Mouse (Mus musculus): Measurements from ENCODE around the gene Btg4. TPM values are rescaled to one million over a fixed set of nuclear protein-coding genes. Genes with fewer than 3 reads are reported as not detected.
A peak's percentile ranks its signal among the peaks of the same experiment; 100 is the strongest.
"Not testable (repeated sequence)": the region's sequence is repeated elsewhere in the genome, so short reads cannot be mapped to it uniquely, and the experiment has no call there.

Btg4 gene
- total RNA-seq, 1 experiment from 2014 or later: not detected

DNA sequence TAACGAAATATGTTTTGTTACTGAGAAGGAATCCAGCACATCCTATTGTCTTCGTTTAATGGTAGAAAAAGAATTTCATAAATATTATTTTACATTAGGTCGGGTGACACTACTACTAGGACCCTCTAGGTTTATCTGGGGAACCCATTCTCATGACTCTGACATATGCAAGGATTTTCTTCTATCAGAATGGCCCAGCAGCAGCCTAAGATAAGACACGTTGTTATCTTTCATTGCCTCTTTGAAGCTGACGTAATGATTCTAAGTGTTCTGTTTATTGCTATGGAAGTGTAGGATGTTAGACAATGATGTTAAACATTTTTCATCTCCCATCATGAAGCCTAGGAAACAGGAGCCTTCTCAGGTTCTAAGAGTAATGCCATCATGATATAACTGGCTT lies 33.0 kb downstream of the Btg4 start:
- no peak for DNase-seq

DNA sequence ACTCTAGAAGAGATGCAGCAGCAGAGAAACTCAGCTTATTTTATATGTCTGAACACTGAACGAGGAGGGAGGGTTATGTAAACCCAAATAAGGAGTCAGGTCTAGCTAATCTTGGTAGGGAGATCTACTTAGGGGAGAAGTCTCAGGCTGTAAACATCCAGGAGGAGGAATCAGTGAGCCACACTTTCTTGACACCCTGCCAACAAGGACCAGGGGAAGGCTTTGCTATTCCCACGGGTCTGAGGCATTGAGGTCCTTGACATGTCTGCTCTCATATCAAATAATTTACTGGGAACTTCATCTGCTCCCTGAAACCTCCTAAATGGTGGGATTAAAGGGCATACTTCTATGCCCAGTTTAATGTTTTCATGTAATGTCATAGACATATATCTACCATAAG lies 35.6 kb downstream of the Btg4 start:
- DNase-seq: peak; percentile 69

DNA sequence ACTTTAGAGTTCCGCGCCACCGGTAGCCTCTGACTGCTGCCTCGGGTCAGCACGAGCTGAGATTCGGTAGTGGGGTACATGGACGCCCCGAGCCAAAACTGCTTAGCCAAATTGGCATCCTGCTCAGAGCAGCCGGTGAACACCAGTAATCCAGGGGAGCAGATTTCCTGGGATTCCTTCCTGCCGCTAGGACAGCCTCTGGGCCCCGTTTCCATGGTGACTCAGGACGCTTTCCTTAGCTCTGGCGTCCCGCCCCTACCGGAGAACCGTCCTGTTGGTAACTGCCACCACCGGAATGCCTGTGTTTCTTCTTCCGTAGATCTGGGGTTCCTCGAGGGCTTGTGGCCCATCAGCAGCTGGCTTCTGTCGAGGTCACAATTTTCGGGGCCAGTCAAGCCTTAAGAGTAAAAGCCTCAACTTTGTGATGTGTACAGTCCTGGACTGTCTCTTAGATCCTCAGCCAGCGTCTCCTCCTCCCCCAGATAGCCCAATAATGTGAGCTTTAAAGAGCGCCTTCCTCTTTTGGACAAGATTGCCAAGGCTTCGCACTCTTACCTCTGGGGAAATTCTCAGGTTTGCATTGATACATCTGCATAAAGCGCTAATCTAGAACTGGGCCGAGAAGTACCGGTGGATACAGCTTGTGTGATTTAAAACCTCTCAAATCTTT lies 41.2 kb downstream of the Btg4 start, which contains the start of gene 4833427G06Rik:
TSS of gene 4833427G06Rik (minus strand) at position 323 of the 670 bp plus-strand sequence.
- peak; percentile 82 for DNase-seq

DNA sequence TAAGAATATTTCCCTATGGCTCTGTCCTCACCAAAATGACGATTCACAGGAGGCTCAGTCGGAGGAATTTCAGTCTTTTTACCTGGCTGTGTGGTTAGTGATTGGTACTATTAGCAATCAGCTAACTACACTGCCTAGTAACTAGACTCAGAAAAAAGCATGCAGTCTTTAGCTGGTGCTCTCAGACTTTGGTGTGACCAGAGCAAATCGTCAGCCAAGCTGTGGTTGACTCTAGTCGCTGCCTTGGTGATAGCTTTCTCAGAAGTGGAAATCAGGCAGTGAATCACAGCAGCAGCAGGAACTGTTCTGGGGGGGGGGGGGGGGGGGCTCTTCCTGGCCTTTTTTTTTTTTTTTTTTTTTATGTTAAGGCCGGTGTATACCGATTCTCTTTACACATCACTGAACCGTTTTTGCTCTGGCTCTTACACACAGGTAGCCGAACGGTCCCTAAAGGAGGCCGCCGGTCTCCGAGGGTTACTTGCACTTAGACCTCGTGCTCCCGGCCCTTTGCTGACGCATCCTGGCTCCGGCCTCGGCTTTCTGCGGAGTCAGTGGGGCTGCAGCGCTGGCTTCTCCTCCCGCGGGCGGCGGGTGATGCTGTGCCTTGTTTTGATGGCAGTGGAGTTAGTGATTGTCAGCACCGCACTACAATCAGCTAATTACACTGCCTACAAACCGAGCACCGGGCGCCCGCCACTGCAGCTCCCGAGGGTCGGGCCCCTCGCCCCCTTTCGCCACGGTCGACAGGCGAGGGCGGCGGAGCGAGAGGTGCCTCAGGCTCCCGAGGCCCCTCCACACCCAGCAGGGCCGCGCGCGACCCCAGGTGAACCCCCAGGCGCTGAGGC lies 42.5 kb downstream of the Btg4 start:
- peak; percentile 83 for DNase-seq

DNA sequence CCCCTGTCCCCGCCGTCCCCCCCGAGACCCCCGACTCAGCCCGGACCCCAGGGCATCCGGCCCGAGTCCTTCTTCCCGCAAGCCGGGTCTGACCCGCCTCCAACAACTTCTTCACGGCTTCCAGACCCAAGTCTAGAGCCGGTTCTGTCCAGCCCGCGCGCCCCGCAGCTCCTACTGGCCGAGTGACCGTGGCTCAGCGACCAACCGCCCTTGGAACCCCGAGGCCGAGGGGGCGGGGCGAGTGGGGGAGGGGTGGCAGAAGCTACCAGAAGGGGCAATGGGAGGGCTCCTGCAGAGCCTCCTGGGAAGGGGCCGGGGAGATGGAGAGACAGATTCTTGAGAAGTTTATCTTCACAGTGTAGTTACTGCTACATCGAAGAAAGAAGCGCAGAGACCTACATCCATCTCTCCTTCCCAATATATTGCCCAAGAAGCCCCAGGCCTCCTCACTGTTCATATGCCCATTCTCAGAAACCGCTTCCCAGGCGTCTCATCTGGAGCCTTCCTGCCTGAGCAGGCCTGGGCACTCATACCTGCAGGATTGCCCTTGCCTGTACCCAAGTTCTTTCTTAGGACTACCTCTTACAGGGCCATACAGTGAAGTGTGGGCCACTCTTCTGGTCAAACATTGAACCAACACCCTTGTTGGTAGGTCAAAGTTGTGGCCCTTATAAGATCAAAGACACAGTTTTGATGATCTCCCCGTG lies 43.3 kb downstream of the Btg4 start:
- peak; percentile 85 for DNase-seq

DNA sequence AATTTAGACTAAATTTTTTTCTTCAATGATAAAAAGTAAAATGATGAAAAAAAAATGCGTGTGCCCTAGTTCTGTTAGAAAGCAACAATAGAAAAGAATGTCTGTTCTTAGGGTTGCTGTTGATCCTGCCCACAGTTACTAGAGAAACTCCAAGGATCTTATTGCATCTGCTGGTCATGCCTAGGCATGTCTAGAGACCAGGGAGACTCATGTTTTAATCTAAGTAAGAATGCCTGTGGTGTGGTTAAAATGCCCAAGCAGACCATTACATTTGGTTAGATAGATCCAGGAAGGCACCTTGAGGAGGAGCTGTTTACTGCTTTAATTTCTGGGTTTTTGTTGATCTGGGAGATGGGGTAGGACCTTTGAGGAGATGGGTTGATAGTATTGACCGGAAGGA lies 45.0 kb downstream of the Btg4 start:
- no peak for DNase-seq

DNA sequence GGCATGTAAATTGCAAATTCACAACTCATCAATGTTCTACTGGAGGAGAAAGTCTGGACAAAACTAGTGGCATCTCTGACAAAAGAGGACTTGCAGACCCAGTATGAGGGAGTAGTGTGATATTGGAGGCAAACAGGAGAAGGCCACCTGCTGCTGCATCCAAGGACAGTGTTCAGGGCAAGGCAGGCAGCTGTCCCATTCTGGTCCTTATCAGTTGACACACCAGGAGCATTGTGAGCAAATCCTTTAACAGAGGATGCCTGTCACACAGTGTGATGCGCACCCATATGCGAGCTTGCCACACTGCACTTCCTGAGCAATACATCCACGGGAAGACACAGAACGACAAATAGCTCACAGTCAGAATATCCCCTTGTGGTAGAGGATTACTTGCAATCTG lies 54.1 kb downstream of the Btg4 start:
- no peak for DNase-seq

DNA sequence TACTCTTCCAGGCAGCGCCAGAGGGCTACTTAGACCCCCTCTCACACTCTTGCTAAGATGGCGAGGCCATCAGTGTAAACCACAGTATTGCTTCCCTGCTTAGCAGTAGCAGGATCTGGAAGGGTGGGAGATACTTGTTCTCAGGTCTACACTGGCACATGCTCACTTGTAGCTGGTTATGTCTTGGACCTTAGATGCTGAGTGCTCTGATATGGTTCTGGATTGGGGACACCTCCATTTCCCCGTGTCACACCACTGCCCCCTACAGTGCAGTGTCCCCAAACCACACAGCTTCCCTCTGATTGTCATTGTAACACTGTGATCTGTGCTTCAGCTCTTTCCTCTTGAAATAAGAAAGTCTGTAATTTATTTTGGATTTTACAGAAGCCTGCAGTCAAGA lies 76.3 kb downstream of the Btg4 start:
- DNase-seq: peak; percentile 65

DNA sequence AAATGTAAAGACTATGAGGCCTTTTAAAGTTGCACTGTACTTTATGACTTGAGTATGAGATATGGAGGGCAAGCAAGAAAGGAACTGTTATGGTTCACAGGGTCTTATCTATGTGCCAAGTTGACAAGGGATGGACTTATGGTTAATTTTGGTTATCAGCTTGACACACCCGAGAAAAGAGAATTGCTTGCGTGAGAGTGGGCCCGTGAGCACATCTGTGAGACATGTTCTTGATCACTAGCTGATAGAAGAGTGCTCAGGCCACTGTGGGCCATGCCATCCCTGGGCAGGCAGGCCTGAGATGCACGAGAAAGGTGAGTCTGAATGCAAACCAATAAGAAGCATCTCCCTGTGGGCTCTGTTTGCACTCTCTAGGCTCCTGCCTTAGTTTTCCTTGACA lies 76.7 kb downstream of the Btg4 start:
- no peak for DNase-seq

DNA sequence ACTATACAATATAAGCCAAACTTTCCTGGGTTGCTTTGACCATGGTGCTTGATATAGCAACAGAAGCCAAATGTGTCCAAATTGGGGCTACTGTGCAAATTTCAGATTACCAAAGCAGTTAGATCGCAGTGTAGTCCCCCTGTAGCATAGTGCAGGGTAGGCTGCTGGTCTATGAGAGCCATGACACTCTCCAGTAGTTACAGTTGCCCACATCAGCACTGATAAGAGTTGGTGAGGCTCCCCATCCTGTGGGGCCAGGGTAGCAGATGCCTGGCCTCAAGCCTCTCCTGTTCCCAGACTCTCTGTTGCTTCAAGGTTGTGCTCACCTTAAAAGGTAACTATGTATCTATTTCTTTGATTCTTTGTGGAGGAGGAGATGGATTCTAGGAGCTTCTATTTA lies 77.1 kb downstream of the Btg4 start:
- no peak for DNase-seq

DNA sequence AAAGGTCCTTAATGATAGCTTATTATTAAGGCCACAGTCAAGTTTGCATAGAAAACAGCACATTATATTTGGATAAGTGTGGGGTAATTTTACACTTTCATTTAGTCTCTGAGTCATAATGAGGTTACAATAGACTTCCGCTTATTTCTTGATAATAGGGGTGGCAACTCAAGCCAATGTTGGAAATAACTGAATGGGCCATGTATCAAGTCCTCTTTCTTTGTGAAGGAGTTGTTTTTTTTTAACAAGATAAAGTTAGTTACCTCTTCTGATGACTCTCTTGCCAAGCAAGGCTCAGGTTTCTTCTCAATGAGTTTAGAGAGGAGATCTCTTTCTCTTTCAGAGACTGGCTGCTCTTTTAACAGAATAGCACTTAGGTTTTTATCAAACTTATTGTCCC lies 77.6 kb downstream of the Btg4 start:
- DNase-seq: no peak

DNA sequence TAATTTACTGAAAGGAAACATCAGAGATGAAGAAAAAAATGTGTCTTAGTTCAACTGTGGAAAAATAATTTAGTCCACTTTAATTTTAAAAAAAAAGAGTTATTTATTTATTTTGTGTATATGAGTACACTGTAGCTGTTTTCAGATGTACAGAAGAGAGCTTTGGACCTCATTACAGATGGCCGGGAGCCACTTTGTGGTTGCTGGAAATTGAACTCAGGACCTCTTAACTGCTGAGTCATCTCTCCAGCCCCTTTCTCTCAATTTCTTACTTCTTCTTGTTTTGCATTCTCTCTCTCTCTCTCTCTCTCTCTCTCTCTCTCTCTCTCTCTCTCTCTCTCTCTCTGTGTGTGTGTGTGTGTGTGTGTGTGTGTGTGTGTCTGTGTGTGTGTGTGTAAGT lies 78.7 kb downstream of the Btg4 start:
- not testable (repeated sequence) for DNase-seq

DNA sequence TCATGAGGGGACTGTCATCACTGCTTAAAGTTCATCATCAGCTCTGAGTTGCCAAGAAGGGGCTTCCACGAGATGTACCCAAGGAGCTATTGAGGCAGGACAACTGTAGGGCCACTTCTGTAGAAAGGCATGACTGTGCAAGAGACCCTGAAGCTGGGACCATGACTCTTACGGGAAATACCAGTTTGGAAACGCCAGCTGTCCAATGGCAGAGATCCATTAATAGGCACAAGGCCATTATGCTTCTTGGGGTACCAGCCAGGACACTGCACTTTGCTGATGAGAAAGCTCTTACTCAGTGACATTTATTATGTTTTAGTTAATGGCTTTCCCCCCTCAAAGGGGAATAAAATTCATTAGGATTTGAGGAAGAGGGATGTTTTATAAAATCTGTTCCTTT lies 80.0 kb downstream of the Btg4 start:
- no peak for DNase-seq

DNA sequence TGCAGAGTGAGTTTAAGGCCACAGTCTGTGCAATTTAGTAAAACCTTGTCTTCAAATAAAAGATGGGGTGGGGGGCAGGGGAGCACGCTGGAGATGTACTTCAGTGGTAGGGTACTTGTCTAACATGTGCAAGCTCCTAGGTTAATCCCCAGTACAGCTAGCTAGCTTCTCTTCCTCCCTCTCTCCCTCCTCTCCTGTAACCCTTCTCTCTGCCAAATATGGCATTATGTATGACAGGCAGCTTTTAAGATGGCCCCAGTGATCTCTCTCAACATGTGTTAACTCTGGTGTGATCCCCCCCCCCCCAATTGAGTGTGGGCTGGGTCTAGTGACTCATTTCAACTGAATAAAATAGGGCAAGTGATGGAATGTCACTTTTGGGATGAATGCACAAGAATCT lies 82.7 kb downstream of the Btg4 start:
- no peak for DNase-seq

DNA sequence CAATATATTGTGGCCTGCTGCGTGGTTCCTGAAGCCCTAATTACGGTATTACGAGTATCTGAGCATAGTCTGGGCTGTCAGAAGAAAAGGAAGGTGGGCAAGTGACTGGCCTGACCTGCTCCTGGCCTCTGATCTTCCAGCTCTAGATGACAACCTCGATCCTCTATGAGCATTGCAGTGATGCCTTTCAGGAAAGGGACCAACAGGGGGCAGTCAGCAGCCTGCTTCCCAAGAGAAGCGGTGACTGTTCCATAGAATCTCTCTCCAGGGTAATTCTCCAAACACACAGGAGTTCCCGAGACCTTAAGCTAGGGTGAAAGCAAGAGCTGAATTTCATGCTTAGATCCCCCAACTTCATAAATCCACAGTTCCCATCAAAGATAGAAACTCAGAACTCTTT lies 83.5 kb downstream of the Btg4 start:
- DNase-seq: no peak

DNA sequence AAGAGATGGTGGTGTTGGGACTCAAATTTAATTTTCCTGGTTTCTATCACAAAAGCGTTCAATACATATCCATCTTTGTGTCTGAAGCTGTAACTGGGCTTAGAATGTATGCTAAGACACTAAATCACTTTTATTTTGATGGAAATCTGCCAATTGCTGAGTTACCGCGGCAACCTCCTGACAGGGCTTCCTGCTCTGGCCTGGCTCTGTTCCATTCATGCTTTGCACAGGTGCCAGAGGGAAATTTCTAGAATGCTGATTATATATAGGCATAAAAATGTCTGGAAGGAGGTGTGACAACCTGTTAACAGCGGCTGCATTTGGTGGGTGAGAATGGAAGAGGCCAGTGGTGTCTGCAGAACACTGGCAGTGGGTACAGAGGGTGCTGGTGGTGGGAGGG lies 85.8 kb downstream of the Btg4 start:
- DNase-seq: peak; percentile 18

DNA sequence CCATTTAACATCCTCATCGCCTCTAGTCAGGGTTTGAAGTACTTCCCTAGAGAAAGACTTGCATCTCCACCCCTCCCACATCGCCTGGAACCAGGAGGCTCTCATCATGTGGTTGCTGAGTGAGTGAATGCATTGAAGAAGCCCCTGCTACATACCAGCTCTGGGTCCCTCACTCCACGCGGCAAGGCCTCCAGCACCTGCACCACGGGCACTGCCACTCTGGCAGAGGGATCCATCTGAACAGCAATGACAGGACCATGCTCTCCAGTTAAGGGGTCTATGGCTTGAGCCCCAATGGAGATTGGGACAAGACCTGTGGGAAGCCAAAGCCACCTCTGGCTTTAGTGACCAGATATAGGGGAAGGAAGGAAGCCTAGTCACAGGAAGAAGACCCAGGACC lies 86.6 kb downstream of the Btg4 start:
- DNase-seq: no peak

DNA sequence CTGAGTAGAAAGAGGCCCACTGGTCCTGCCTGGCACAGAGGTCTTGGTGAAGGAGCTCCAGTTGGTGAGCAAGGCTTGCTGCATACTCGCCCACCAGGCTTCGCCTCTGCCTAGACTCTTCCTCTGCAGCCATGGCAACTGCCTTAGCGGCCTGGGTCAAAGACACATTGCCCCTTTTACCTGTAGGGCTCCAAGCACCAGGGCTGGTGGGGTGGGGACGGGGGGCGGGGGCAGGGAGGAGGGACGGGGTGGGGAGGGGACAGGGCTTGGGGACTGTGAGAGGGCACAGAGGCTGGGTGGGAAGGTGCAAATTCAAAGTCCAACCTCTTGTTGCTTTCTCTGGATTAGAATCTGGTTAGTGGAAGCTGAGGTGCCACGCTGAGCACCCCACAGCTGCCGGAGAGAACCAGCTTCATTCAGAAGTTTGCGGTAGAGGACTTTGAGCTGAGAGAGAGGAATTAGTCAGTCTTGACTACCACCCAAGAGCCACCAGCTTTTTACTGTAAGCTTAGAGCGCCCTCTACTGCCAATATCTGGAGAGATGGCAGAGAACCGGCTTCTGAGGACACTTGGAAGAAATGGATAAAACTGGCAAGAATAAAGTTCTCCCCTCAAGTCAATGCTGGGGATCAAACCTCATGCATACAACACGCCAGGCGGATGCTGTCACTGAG lies 91.5 kb downstream of the Btg4 start:
- peak; percentile 76 for DNase-seq

DNA sequence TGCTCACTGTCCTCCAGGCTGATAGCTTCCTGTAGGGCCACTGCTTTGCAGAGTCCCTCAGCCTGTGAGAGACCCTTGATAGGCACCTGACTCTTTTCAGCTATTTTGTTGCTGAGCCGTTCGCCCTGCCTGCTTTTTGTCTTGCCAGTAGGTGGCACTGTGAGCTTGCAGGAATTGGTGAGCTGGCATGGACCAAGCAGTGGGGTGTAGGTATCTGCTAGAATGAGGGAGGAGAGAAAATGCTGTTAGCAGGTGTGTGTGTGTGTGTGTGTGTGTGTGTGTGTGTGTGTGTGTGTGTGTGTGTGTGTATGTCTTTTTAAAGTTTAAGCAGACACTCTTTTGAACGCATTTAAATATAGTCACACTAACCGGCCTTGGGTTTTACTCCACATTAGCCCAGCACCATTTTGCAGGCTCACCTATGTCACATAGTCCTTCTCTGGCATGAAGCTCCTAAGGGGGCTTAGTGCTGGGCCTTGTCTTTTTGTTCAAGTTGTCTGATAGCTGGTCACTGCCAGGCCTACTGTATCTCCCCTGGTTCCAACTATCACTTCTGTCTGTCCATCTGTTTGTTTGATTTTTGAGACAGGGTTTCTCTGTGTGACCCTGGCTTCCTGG lies 101.2 kb downstream of the Btg4 start:
- DNase-seq: peak; percentile 89

DNA sequence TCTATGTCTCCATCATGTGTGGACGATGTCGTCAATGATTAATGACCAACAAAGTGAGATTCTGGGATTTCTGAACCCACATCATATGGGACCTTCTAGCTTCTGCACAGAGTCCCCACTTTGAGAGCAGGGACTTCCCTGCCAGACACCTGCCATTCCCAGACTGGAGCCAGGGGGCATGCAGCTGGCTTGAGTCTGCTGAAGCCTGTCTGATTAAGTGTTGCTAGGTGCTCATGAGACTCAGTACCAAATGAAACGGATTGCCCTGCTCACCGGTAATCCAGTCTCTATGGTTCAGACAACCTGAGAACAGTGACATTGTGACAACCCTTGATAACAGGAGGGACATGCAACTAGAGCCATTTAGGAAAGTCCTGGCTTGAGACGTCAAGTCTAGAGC lies 103.3 kb downstream of the Btg4 start:
- no peak for DNase-seq

DNA sequence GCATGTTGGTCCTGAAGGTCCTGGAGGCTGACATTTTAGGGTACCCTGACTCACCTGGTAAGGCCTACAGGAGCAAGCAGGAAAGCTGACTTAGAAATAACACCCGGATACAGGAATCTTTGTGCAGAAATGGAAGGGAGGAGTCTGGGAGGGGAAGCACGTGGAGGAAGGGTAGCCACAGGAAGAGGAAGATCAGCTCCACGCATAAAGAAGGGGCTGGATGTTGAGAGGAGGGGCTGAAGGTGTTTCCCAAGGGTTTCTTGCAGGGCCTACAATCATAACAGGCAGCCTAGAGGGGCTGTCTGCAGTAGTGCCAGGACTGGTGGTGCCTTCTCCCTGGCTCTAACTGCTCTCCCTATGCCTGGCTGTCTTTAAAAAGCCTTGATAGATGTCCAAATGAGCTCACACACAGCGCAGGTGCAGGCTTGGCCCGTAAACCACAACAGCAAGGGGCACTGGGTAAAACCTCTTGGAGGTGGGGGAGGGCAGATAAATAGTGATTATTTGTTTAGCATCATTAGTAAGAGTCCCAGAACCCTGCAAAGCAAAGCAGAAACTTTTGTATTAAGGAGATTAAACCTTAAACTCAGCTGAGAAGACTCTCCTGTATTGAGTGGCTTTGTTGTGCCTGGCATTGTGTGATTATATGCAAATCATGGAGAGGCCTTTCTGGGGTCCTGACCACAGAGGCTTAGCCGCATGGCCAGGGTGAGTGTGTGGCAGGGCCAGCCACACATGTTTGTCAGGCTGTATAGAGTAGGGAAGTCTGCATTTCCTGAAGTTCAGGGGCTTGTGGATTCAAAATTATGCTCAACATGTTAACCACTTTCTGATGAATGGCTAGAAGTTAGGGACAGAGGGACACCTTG lies 104.8 kb downstream of the Btg4 start, which contains the start of gene Gm32742:
TSS of gene Gm32742 (minus strand) at position 206 of the 869 bp plus-strand sequence.
- DNase-seq: no peak
